Comparison of ENCODE assay signal across 12 mouse cellular contexts in genomic region chr5:100570716-100571115, GRCm38 (mm10). TPM values are rescaled to one million over a fixed set of nuclear protein-coding genes. Genes with fewer than 3 reads are reported as not detected.
DNase-seq lines count a peak whose midpoint lies in the region; ATAC-seq and TF ChIP-seq lines count a peak whose summit lies in the region.
"Had no signal": no experiment of that assay in that cellular context is flagged by ENCODE, and none has a peak within 500 bp of the region (broad histone marks: within the 10 kb centered on the region; RNA-seq: fewer than 3 reads in every experiment).

No protein-coding gene starts in this region.

- WGBS in kidney, postnatal 0 days = 19% methylated on average over 8 of the region's 8 CpGs
- WGBS in macrophage (ENCODE audit: missing documents) = 42% methylated on average over 6 of the region's 8 CpGs

- no peaks in the 10 kb centered on the region for H3K27me3 ChIP-seq in kidney, postnatal 0 days (ENCODE audit: insufficient read depth, low read length)
- H3K27me3 ChIP-seq in MEL (ENCODE audit: control insufficient read depth in 1 of 2, insufficient read depth in 2 of 2, low read length in 2 of 2) = no peaks in the 10 kb centered on the region
- H3K27me3 ChIP-seq: forebrain, embryonic 13.5 days; hindbrain, embryonic 15.5 days had no signal

- H3K79me2 ChIP-seq in MEL (ENCODE audit: control insufficient read depth, insufficient read depth, low read length, poor library complexity) (no peaks in the 10 kb centered on the region), macrophage (ENCODE audit: inconsistent target) (peaks cover 41% of the 10 kb centered on the region; the same call in 1 of the 2 replicates)

- ATAC-seq in kidney, postnatal 0 days (replicated peaks; ENCODE audit: low FRiP score, low read depth) = no peak
- ATAC-seq: forebrain, embryonic 13.5 days had no signal

- TF ChIP-seq EP300 in MEL (IDR thresholded peaks at IDR 0.05; ENCODE audit: low read depth in 1 of 2, low read length in 2 of 2) = 0 out of 4 replicates have a peak, but pooled peaks of 1 of the 2 experiments have one; percentile 5

- peak; percentile 79 for DNase-seq in kidney, postnatal 0 days (ENCODE audit: low spot score)
- DNase-seq in kidney, postnatal 25 days = no peak
- peak; percentile 38 for DNase-seq in MEL (ENCODE audit: low read depth, low spot score)
- peak; percentile 29 for DNase-seq in embryo, embryonic 9.5 days (ENCODE audit: extremely low spot score)
- no peak for DNase-seq in adrenal gland, postnatal 4 days (ENCODE audit: low spot score in 2 of 2)
- DNase-seq in testis, postnatal 14 days (ENCODE audit: low spot score) = no peak
- DNase-seq: adrenal gland, postnatal 14 days; cerebellum, postnatal 25 days had no signal

- no peak for TF ChIP-seq RAD21 in MEL (IDR thresholded peaks at IDR 0.05; ENCODE audit: low read depth, low read length)

- peaks cover 20% of the 10 kb centered on the region for H3K4me1 ChIP-seq in kidney, postnatal 0 days (replicated peaks; ENCODE audit: insufficient read depth, low read length)
- peaks cover 8 to 22% of the 10 kb centered on the region in 2 experiments for H3K4me1 ChIP-seq in MEL (ENCODE audit: control insufficient read depth in 1 of 2, insufficient read depth in 2 of 2, low read length in 2 of 2)
- H3K4me1 ChIP-seq: forebrain, embryonic 13.5 days; hindbrain, embryonic 15.5 days had no signal

- TF ChIP-seq POLR2A in MEL (IDR thresholded peaks at IDR 0.05; ENCODE audit: control insufficient read depth in 1 of 2, insufficient read depth in 1 of 2, low read depth in 1 of 2, low read length in 2 of 2, poor library complexity in 1 of 2) = no peak

- H3K27ac ChIP-seq in kidney, postnatal 0 days = peak overlapping the region; percentile 10
- H3K27ac ChIP-seq in MEL (ENCODE audit: control insufficient read depth, low read depth, low read length) = peak overlapping the region; percentile 68
- peak overlapping the region; percentile 61 for H3K27ac ChIP-seq in macrophage
- H3K27ac ChIP-seq: forebrain, embryonic 13.5 days; hindbrain, embryonic 15.5 days had no signal

- no peak overlapping the region for H3K9ac ChIP-seq in kidney, postnatal 0 days (ENCODE audit: low read depth, low read length)
- peak overlapping the region; percentile 69 for H3K9ac ChIP-seq in MEL (ENCODE audit: control insufficient read depth, low read depth, low read length, poor library complexity, severe bottlenecking)
- H3K9ac ChIP-seq: forebrain, embryonic 13.5 days; hindbrain, embryonic 15.5 days had no signal

- TF ChIP-seq CTCF in kidney, postnatal 0 days (IDR thresholded peaks at IDR 0.05; ENCODE audit: low read depth) = no peak
- TF ChIP-seq CTCF in MEL (IDR thresholded peaks at IDR 0.05 in 2 of 3, conservative IDR thresholded peaks at IDR 0.05 in 1 of 3; ENCODE audit: control insufficient read depth in 1 of 3, insufficient read depth in 1 of 3, low read depth in 2 of 3, low read length in 3 of 3, poor library complexity in 1 of 3, severe bottlenecking in 1 of 3) = no peak

- peak overlapping the region; percentile 30 for H3K4me2 ChIP-seq in kidney, postnatal 0 days (ENCODE audit: low read length)
- H3K4me2 ChIP-seq: forebrain, embryonic 13.5 days; hindbrain, embryonic 15.5 days had no signal

- peak overlapping the region; percentile 22 for H3K4me3 ChIP-seq in kidney, postnatal 0 days (replicated peaks; ENCODE audit: low read depth, low read length)
- peak overlapping the region; percentile 53 to 60 for H3K4me3 ChIP-seq in MEL (ENCODE audit: control insufficient read depth in 1 of 2, insufficient read depth in 1 of 2, low read depth in 2 of 2, low read length in 2 of 2)
- peak overlapping the region; percentile 48 for H3K4me3 ChIP-seq in macrophage (ENCODE audit: inconsistent target)
- H3K4me3 ChIP-seq: forebrain, embryonic 13.5 days; hindbrain, embryonic 15.5 days had no signal

- H3K9me3 ChIP-seq in kidney, postnatal 0 days (replicated peaks; ENCODE audit: low read length) = no peaks in the 10 kb centered on the region
- no peaks in the 10 kb centered on the region for H3K9me3 ChIP-seq in MEL (replicated peaks; ENCODE audit: insufficient read depth, low read length)
- H3K9me3 ChIP-seq: forebrain, embryonic 13.5 days; hindbrain, embryonic 15.5 days had no signal

- no peaks in the 10 kb centered on the region for H3K36me3 ChIP-seq in kidney, postnatal 0 days (ENCODE audit: insufficient read depth, low read length)
- H3K36me3 ChIP-seq in MEL (ENCODE audit: control insufficient read depth in 1 of 2, insufficient read depth in 2 of 2, low read length in 2 of 2) (peaks cover 0 to 28% of the 10 kb centered on the region in 2 experiments; a peak in 2 of 4 replicates), macrophage (ENCODE audit: inconsistent target) (no peaks in the 10 kb centered on the region)
- H3K36me3 ChIP-seq: hindbrain, embryonic 15.5 days had no signal

TF ChIP-seq in MEL, 35 proteins besides CTCF, POLR2A, EP300 and RAD21:
- no peak for TF ChIP-seq MYB (IDR thresholded peaks at IDR 0.05; ENCODE audit: low read depth, low read length)
- peak; percentile 83 for TF ChIP-seq BHLHE40 (IDR thresholded peaks at IDR 0.05; ENCODE audit: borderline replicate concordance, low read depth, low read length)
TF ChIP-seq in MEL: peak in this region for 1.

RNA-seq across cellular contexts. Expression of gene Plac8, which starts 1.3 kb away (rescaled TPM):
- 146 and 169 TPM in 2 replicates for polyA plus RNA-seq in kidney, postnatal 0 days (2015; fragmentation: Nextera tagmentation; extraction: Ambion mirVana)
- 4.9 and 7.1 TPM in 2 replicates for total RNA-seq in MEL (2012; rRNA removed)
- 10 to 100 TPM in 1 of 2 experiments, not detected in 1; 10.6 TPM for polyA plus RNA-seq in MEL (2012; ENCODE audit: insufficient read depth in 1 of 2, insufficient read length in 2 of 2, low read depth in 1 of 2, low replicate concordance in 2 of 2, missing spikeins in 1 of 2)
- 1 to 10 TPM in 13 of 26 experiments, not detected in 13; 1.9 to 9.7 (median 6.0) TPM for total RNA-seq in macrophage (2018; cell fraction: chromatin; rRNA removed)
- 100 to 1,000 TPM in 3 of 26 experiments, 10 to 100 TPM in 22, 1 to 10 TPM in 1; 9.9 to 164 (median 40.4) TPM for total RNA-seq in macrophage (2018; cell fraction: cytosol; rRNA removed)
- total RNA-seq in macrophage (2018; cell fraction: nucleus; rRNA removed) = 10 to 100 TPM in 13 of 26 experiments, 1 to 10 TPM in 12, not detected in 1; 1.4 to 70.4 (median 11.0) TPM
- polyA plus RNA-seq in macrophage (2018) = 5.2 to 21.7 TPM (median 7.8 TPM) in 3 replicates
- 10 to 100 TPM; 16.7 to 21.5 TPM for total RNA-seq in adrenal gland, postnatal 4 days (2021)
- total RNA-seq: left cerebral cortex, postnatal 14 days had no signal

RNA-seq across cellular contexts. Expression of gene Cops4, which starts 52.6 kb away (rescaled TPM):
- polyA plus RNA-seq in kidney, postnatal 0 days (2015; fragmentation: Nextera tagmentation; extraction: Ambion mirVana) = 142 and 156 TPM in 2 replicates
- total RNA-seq in MEL (2012; rRNA removed) = 142 and 143 TPM in 2 replicates
- polyA plus RNA-seq in MEL (2012; ENCODE audit: insufficient read depth in 1 of 2, insufficient read length in 2 of 2, low read depth in 1 of 2, low replicate concordance in 2 of 2, missing spikeins in 1 of 2) (100 to 1,000 TPM; 112 to 626 TPM), macrophage (2018) (39.5 to 73.9 TPM (median 51.8 TPM) in 3 replicates)
- 10 to 100 TPM; 15.8 to 70.1 (median 37.5) TPM for total RNA-seq in macrophage (2018; cell fraction: chromatin; rRNA removed)
- total RNA-seq in macrophage (2018; cell fraction: cytosol; rRNA removed) = 10 to 100 TPM; 27.7 to 50.9 (median 41.2) TPM
- total RNA-seq in macrophage (2018; cell fraction: nucleus; rRNA removed) = 10 to 100 TPM in 25 of 26 experiments, 1 to 10 TPM in 1; 9.6 to 45.9 (median 23.5) TPM
- total RNA-seq in adrenal gland, postnatal 4 days (2021) = 10 to 100 TPM; 78.6 to 80.2 TPM

Comparison
In these comparisons a context has a peak if more than half of its experiments do, and no peak if none do; other contexts are left out.
1. DNase-seq: peak in kidney, postnatal 0 days (single experiment), MEL (single experiment) and embryo, embryonic 9.5 days (single experiment); none in kidney, postnatal 25 days (0 of 2), adrenal gland, postnatal 4 days (0 of 2) and testis, postnatal 14 days (single experiment).
2. H3K27ac ChIP-seq: peak in every context shown above with its lines; median percentile 68 in MEL; 61 in macrophage; 10 in kidney, postnatal 0 days.
3. Peak in every context shown above with its lines, with median percentiles within 50 percentile points of each other: H3K4me3 ChIP-seq.